Mouse (Mus musculus) heart, embryonic 10.5 days (tissue): ENCODE results near the gene Tppp. TPM values are rescaled to one million over a fixed set of nuclear protein-coding genes. Genes with fewer than 3 reads are reported as not detected.
"Not testable (repeated sequence)": the region's sequence is repeated elsewhere in the genome, so short reads cannot be mapped to it uniquely, and the experiment has no call there.

ENCODE experiments used
- DNase-seq: peaks from one replicate; pipeline ENCODE4 v3.0.0-alpha.2; 2017; ENCODE audit warnings: low spot score
- H3K27ac ChIP-seq: fragments of 300-500 bp; sonication (generic); 2 replicates; pipeline ENCODE4 v1.5.1; 2016; ENCODE audit warnings: mild to moderate bottlenecking
- H3K27me3 ChIP-seq: fragments of 300-500 bp; sonication (generic); 2 replicates; pipeline ENCODE4 v1.6.1; 2016; ENCODE audit warnings: mild to moderate bottlenecking; ENCODE audit not compliant: poor library complexity, insufficient read depth, severe bottlenecking
- H3K36me3 ChIP-seq: fragments of 300-500 bp; sonication (generic); 2 replicates; pipeline ENCODE4 v1.6.1; 2016; ENCODE audit warnings: mild to moderate bottlenecking, moderate library complexity
- H3K4me1 ChIP-seq: fragments of 300-500 bp; sonication (generic); 2 replicates; pipeline ENCODE4 v1.6.1; 2016; ENCODE audit warnings: mild to moderate bottlenecking
- H3K4me3 ChIP-seq: fragments of 300-500 bp; sonication (generic); 2 replicates; pipeline ENCODE4 v1.5.1; 2016; ENCODE audit warnings: mild to moderate bottlenecking, moderate library complexity
- H3K9me3 ChIP-seq: fragments of 300-500 bp; sonication (generic); 2 replicates; pipeline ENCODE4 v1.6.1; 2016; ENCODE audit warnings: mild to moderate bottlenecking, moderate library complexity
- WGBS: fragments of 180-500 bp; shearing (Covaris S2); methylation state at CpG from one replicate; pipeline ENCODE4 v1.1.7; 2016; 5-methylcytosine and 5-hydroxymethylcytosine counted together
- polyA plus RNA-seq: library from polyadenylated mRNA; unstranded; fragments of >200 nt; fragmentation: Nextera tagmentation; extraction: Ambion mirVana; gene quantifications from 2 replicates; pipeline ENCODE4 v1.2.1, GENCODE M21; 2016

Gene Tppp
- polyA plus RNA-seq, 1 experiment from 2014 or later = 1.9 TPM

GRCm38 (mm10) chr13:74001492-74001891, 7.7 kb upstream of the Tppp start:
- no peaks in the 10 kb centered on the region for H3K9me3 ChIP-seq
- no peaks in the 10 kb centered on the region for H3K4me1 ChIP-seq
- H3K27me3 ChIP-seq = no peaks in the 10 kb centered on the region
- H3K36me3 ChIP-seq = no peaks in the 10 kb centered on the region
- no peak overlapping the region for H3K4me3 ChIP-seq
- H3K27ac ChIP-seq = no peak overlapping the region
- no peak for DNase-seq
- WGBS = 70% methylated on average over 4 of the region's 4 CpGs

- H3K4me3 ChIP-seq, DNase-seq, H3K27ac ChIP-seq, H3K9me3 ChIP-seq, H3K36me3 ChIP-seq: not testable (repeated sequence)
- 85% methylated on average over 4 of the region's 4 CpGs for WGBS
- Histone ChIP-seq H3K27me3 (peaks cover 31% of the 10 kb centered on the region), H3K4me1 (peaks cover 24% of the 10 kb centered on the region)
Observed at GRCm38 (mm10) chr13:74006881-74007280, 2.3 kb upstream of the Tppp start.

- H3K36me3 ChIP-seq, DNase-seq, H3K27ac ChIP-seq, H3K9me3 ChIP-seq: not testable (repeated sequence)
- WGBS = 80% methylated on average over 2 of the region's 2 CpGs
- Histone ChIP-seq H3K4me1 (peaks cover 24% of the 10 kb centered on the region), H3K27me3 (peaks cover 31% of the 10 kb centered on the region), H3K4me3 (peak overlapping the region; percentile 62; the same call in 1 of the 2 replicates)
Observed at GRCm38 (mm10) chr13:74008216-74008615, 991 bp upstream of the Tppp start.

GRCm38 (mm10) chr13:74009791-74010614, 796 bp downstream of the Tppp start:
- DNase-seq = peak; percentile 81
- WGBS = 1% methylated on average over 55 of the region's 55 CpGs
- no peaks in the 10 kb centered on the region for H3K36me3 ChIP-seq
- H3K4me3 ChIP-seq = peak overlapping the region; percentile 62
- H3K4me1 ChIP-seq = peaks cover 24% of the 10 kb centered on the region
- H3K27me3 ChIP-seq = peaks cover 31% of the 10 kb centered on the region
- peak overlapping the region; percentile 87 for H3K27ac ChIP-seq
- no peaks in the 10 kb centered on the region for H3K9me3 ChIP-seq

- WGBS = 7% methylated on average over 3 of the region's 3 CpGs
- H3K27me3 ChIP-seq = peaks cover 31% of the 10 kb centered on the region
- H3K36me3 ChIP-seq = no peaks in the 10 kb centered on the region
- peaks cover 24% of the 10 kb centered on the region for H3K4me1 ChIP-seq
- H3K9me3 ChIP-seq = no peaks in the 10 kb centered on the region
- H3K27ac ChIP-seq = peak overlapping the region; percentile 87
- peak overlapping the region; percentile 62 for H3K4me3 ChIP-seq
- DNase-seq = no peak
Observed at GRCm38 (mm10) chr13:74010678-74011077, 1.5 kb downstream of the Tppp start.

- 81% methylated on average over 4 of the region's 4 CpGs for WGBS
- Histone ChIP-seq H3K27ac (no peak overlapping the region), H3K4me1 (peaks cover 9% of the 10 kb centered on the region), H3K9me3 (no peaks in the 10 kb centered on the region), H3K4me3 (no peak overlapping the region), H3K36me3 (no peaks in the 10 kb centered on the region), H3K27me3 (peaks cover 10% of the 10 kb centered on the region)
- no peak for DNase-seq
Observed at GRCm38 (mm10) chr13:74015908-74016307, 6.7 kb downstream of the Tppp start.

GRCm38 (mm10) chr13:74017426-74017825, 8.2 kb downstream of the Tppp start:
- Histone ChIP-seq H3K4me1 (peaks cover 5% of the 10 kb centered on the region; the same call in 1 of the 2 replicates), H3K4me3 (no peak overlapping the region), H3K27ac (no peak overlapping the region), H3K27me3 (no peaks in the 10 kb centered on the region), H3K36me3 (no peaks in the 10 kb centered on the region), H3K9me3 (no peaks in the 10 kb centered on the region)
- 67% methylated on average over 4 of the region's 4 CpGs for WGBS
- DNase-seq = no peak

GRCm38 (mm10) chr13:74019006-74019405, 9.8 kb downstream of the Tppp start:
- not testable (repeated sequence) for H3K27me3 ChIP-seq, H3K4me1 ChIP-seq, H3K4me3 ChIP-seq, H3K27ac ChIP-seq, DNase-seq, H3K9me3 ChIP-seq, H3K36me3 ChIP-seq
- 84% methylated on average over 8 of the region's 8 CpGs for WGBS

GRCm38 (mm10) chr13:74025151-74026081, 16.2 kb downstream of the Tppp start:
- Histone ChIP-seq H3K27ac (peak overlapping the region; percentile 36; the same call in 1 of the 2 replicates), H3K36me3 (no peaks in the 10 kb centered on the region), H3K9me3 (no peaks in the 10 kb centered on the region), H3K27me3 (no peaks in the 10 kb centered on the region), H3K4me1 (peaks cover 29% of the 10 kb centered on the region), H3K4me3 (no peak overlapping the region)
- whole genome bisulfite sequencing = 69% methylated on average over 4 of the region's 4 CpGs
- no peak for DNase-seq

- H3K4me1 ChIP-seq = peaks cover 29% of the 10 kb centered on the region
- 9% methylated on average over 2 of the region's 2 CpGs for WGBS
- peak; percentile 80 for DNase-seq
- H3K36me3 ChIP-seq = peaks cover 2% of the 10 kb centered on the region; the same call in 1 of the 2 replicates
- H3K27me3 ChIP-seq = no peaks in the 10 kb centered on the region
- H3K9me3 ChIP-seq = no peaks in the 10 kb centered on the region
- H3K4me3 ChIP-seq = no peak overlapping the region
- H3K27ac ChIP-seq = peak overlapping the region; percentile 36
Observed at GRCm38 (mm10) chr13:74026215-74026614, 17.0 kb downstream of the Tppp start.

- no peak overlapping the region for H3K4me3 ChIP-seq
- 58% methylated on average over 2 of the region's 2 CpGs for WGBS
- H3K27me3 ChIP-seq = no peaks in the 10 kb centered on the region
- peaks cover 29% of the 10 kb centered on the region for H3K4me1 ChIP-seq
- no peaks in the 10 kb centered on the region for H3K9me3 ChIP-seq
- peaks cover 5% of the 10 kb centered on the region; the same call in 1 of the 2 replicates for H3K36me3 ChIP-seq
- H3K27ac ChIP-seq = no peak overlapping the region
- DNase-seq = no peak
Observed at GRCm38 (mm10) chr13:74028116-74028515, 18.9 kb downstream of the Tppp start.

GRCm38 (mm10) chr13:74029013-74029412, 19.8 kb downstream of the Tppp start:
- no peak for DNase-seq
- Histone ChIP-seq H3K36me3 (peaks cover 5% of the 10 kb centered on the region; the same call in 1 of the 2 replicates), H3K9me3 (no peaks in the 10 kb centered on the region), H3K4me3 (no peak overlapping the region), H3K4me1 (peaks cover 29% of the 10 kb centered on the region), H3K27me3 (no peaks in the 10 kb centered on the region), H3K27ac (0 out of 2 replicates have a peak overlapping the region, but pooled peaks have one; percentile 3)
- WGBS = 63% methylated on average over 2 of the region's 2 CpGs

GRCm38 (mm10) chr13:74030691-74031090, 21.5 kb downstream of the Tppp start:
- no peak overlapping the region for H3K27ac ChIP-seq
- no peaks in the 10 kb centered on the region for H3K27me3 ChIP-seq
- WGBS = 88% methylated on average over 7 of the region's 7 CpGs
- peaks cover 14% of the 10 kb centered on the region for H3K4me1 ChIP-seq
- no peak overlapping the region for H3K4me3 ChIP-seq
- H3K36me3 ChIP-seq = peaks cover 5% of the 10 kb centered on the region; the same call in 1 of the 2 replicates
- no peaks in the 10 kb centered on the region for H3K9me3 ChIP-seq
- DNase-seq = no peak
